Mouse (Mus musculus) heart, embryonic 10.5 days (tissue): ENCODE measurements at regions not wholly inside any gene's neighbourhood (a gene's known extent, or its start where the extent isn't known, plus 50 kb on each side); places are given as distances from the start of the nearest gene placed in this dataset. TPM values are rescaled to one million over a fixed set of nuclear protein-coding genes. Genes with fewer than 3 reads are reported as not detected.

Source experiments
- DNase-seq: peaks from one replicate; pipeline ENCODE4 v3.0.0-alpha.2; 2017; ENCODE audit warnings: low spot score
- H3K27ac ChIP-seq: fragments of 300-500 bp; sonication (generic); 2 replicates; pipeline ENCODE4 v1.5.1; 2016; ENCODE audit warnings: mild to moderate bottlenecking
- H3K27me3 ChIP-seq: fragments of 300-500 bp; sonication (generic); 2 replicates; pipeline ENCODE4 v1.6.1; 2016; ENCODE audit warnings: mild to moderate bottlenecking; ENCODE audit not compliant: poor library complexity, insufficient read depth, severe bottlenecking
- H3K36me3 ChIP-seq: fragments of 300-500 bp; sonication (generic); 2 replicates; pipeline ENCODE4 v1.6.1; 2016; ENCODE audit warnings: mild to moderate bottlenecking, moderate library complexity
- H3K4me1 ChIP-seq: fragments of 300-500 bp; sonication (generic); 2 replicates; pipeline ENCODE4 v1.6.1; 2016; ENCODE audit warnings: mild to moderate bottlenecking
- H3K4me3 ChIP-seq: fragments of 300-500 bp; sonication (generic); 2 replicates; pipeline ENCODE4 v1.5.1; 2016; ENCODE audit warnings: mild to moderate bottlenecking, moderate library complexity
- H3K9me3 ChIP-seq: fragments of 300-500 bp; sonication (generic); 2 replicates; pipeline ENCODE4 v1.6.1; 2016; ENCODE audit warnings: mild to moderate bottlenecking, moderate library complexity
- WGBS: fragments of 180-500 bp; shearing (Covaris S2); methylation state at CpG from one replicate; pipeline ENCODE4 v1.1.7; 2016; 5-methylcytosine and 5-hydroxymethylcytosine counted together
- microRNA-seq: library from miRNA; unstranded; fragments of <30 nt; microRNA quantifications from one replicate; pipeline ENCODE4, GENCODE M21; 2017

GRCm38 (mm10) chr7:117752302-117753185 lies 363.4 kb downstream of the Rps15a start:
- Histone ChIP-seq H3K4me3 (no peak overlapping the region), H3K27me3 (no peaks in the 10 kb centered on the region), H3K27ac (no peak overlapping the region), H3K4me1 (peaks cover 3% of the 10 kb centered on the region; the same call in 1 of the 2 replicates), H3K36me3 (no peaks in the 10 kb centered on the region), H3K9me3 (no peaks in the 10 kb centered on the region)
- 55% methylated on average over 12 of the region's 12 CpGs for WGBS
- no peak for DNase-seq

- no peaks in the 10 kb centered on the region for H3K36me3 ChIP-seq
- DNase-seq, result no peak
- H3K27me3 ChIP-seq, result no peaks in the 10 kb centered on the region
- H3K4me3 ChIP-seq, result no peak overlapping the region
- 75% methylated on average over 4 of the region's 4 CpGs for WGBS
- H3K4me1 ChIP-seq, result no peaks in the 10 kb centered on the region; the same call in 1 of the 2 replicates
- H3K9me3 ChIP-seq, result no peaks in the 10 kb centered on the region
- no peak overlapping the region for H3K27ac ChIP-seq
These were observed 367.2 kb downstream of the Xylt1 start for GRCm38 (mm10) chr7:117747991-117748390.

DNA sequence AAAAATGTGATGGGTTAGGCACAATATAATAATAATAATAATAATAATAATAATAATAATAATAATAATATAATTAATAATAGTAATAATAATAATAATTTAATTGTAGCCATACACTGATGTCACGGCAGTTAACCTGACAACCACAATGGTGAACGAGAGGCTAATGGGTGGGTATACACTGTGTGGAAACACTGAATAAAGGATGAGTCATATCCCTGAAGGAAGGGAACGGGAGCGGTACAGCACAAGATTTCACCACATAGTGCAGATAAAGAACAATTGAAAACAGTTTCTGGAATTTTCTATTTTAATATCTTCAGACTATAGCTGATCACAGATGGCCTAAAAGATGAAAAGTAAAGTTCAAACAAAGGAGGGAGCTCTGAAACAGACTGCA lies 365.6 kb downstream of the Xylt1 start:
- Histone ChIP-seq H3K4me3 (no peak overlapping the region), H3K36me3 (no peaks in the 10 kb centered on the region), H3K27me3 (no peaks in the 10 kb centered on the region), H3K27ac (no peak overlapping the region), H3K4me1 (no peaks in the 10 kb centered on the region), H3K9me3 (no peaks in the 10 kb centered on the region)
- no peak for DNase-seq
- WGBS, result 66% methylated on average over 4 of the region's 4 CpGs

DNA sequence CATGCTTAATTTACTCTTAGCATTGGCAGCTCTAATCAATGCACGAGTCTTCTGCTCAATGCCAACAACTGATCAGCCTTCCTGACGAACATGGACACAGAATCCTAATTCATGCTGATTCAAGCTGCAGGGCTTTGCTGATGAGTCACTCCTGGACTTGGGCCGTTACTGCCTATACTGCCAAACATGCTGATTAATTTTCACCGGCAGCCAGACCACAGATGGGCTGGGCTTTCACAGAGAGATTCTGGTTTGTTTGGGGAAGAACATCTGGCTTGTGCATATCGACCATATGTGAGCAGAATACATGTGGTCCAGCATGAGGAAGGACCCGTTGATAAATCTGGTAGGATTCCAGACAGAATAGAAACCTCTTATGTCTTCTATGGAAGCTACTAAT lies 358.9 kb downstream of the Xylt1 start:
- H3K27ac ChIP-seq, result no peak overlapping the region
- H3K36me3 ChIP-seq, result no peaks in the 10 kb centered on the region
- 81% methylated on average over 6 of the region's 6 CpGs for WGBS
- DNase-seq, result no peak
- H3K9me3 ChIP-seq, result no peaks in the 10 kb centered on the region
- no peaks in the 10 kb centered on the region for H3K4me1 ChIP-seq
- no peaks in the 10 kb centered on the region for H3K27me3 ChIP-seq
- no peak overlapping the region for H3K4me3 ChIP-seq

GRCm38 (mm10) chr7:117735699-117736020 lies 354.9 kb downstream of the Xylt1 start:
- 63% methylated on average over 3 of the region's 3 CpGs for WGBS
- Histone ChIP-seq H3K36me3 (no peaks in the 10 kb centered on the region), H3K9me3 (no peaks in the 10 kb centered on the region), H3K27me3 (no peaks in the 10 kb centered on the region), H3K4me3 (no peak overlapping the region), H3K4me1 (no peaks in the 10 kb centered on the region), H3K27ac (no peak overlapping the region)
- DNase-seq, result no peak

DNA sequence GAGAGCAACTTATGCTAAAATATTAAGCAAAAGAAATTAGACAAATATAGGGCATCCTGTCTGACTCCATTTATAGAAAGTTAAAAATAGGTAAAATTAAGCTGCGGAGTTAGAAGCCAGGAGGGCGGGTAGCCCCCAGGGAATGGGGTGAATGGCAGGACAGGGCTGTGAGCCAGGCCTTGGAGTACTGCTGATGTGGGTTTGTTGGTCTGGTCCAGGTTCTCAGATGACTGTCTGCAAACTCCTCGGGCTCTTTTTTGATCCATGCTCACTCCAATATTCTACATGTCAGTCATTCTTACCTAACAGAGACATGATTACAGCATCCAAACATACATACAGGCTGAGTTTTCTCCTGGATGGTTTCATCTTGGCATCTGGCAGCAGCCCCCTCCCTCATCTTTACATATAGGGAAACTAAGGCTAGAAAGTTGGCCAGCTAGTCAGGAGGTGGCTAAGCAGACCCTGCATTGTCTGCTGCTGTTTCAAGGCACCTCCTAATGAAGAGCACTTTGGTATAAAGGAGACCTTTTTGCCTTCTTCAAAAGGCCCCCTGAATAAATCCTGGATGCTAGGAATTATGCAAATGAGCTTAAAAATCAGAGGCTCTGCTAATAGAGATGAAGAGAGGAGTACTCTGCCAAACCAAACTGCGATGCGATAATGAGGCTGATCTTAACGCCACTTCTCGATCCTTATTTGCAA lies 354.4 kb downstream of the Xylt1 start:
- no peaks in the 10 kb centered on the region for H3K9me3 ChIP-seq
- H3K4me1 ChIP-seq, result no peaks in the 10 kb centered on the region
- no peak overlapping the region for H3K27ac ChIP-seq
- no peaks in the 10 kb centered on the region for H3K27me3 ChIP-seq
- H3K36me3 ChIP-seq, result no peaks in the 10 kb centered on the region
- DNase-seq, result no peak
- H3K4me3 ChIP-seq, result no peak overlapping the region
- WGBS, result 85% methylated on average over 7 of the region's 7 CpGs

- Histone ChIP-seq H3K27me3 (no peaks in the 10 kb centered on the region), H3K27ac (no peak overlapping the region), H3K4me1 (no peaks in the 10 kb centered on the region), H3K4me3 (no peak overlapping the region), H3K9me3 (peaks cover 5% of the 10 kb centered on the region; the same call in 1 of the 2 replicates), H3K36me3 (no peaks in the 10 kb centered on the region)
- WGBS, result 73% methylated on average over 4 of the region's 4 CpGs
- DNase-seq, result no peak
These were observed 348.3 kb downstream of the Xylt1 start for GRCm38 (mm10) chr7:117729067-117729466.

Small RNA genes in the stretch of these regions (microRNA-seq; reads per million reads assigned to microRNA genes)
- gene Gm24063, result not detected
